Mouse (Mus musculus) ovary, postnatal 36 days (tissue): ENCODE data around the gene Idh3a.
A peak's percentile ranks its signal among the peaks of the same experiment; 100 is the strongest.
"Not testable (repeated sequence)": the region's sequence is repeated elsewhere in the genome, so short reads cannot be mapped to it uniquely, and the experiment has no call there.

Experiments
- DNase-seq: peaks from one replicate; pipeline ENCODE4 v3.0.0; 2022; ENCODE audit warnings: low spot score, mixed read lengths

Idh3a gene

DNA sequence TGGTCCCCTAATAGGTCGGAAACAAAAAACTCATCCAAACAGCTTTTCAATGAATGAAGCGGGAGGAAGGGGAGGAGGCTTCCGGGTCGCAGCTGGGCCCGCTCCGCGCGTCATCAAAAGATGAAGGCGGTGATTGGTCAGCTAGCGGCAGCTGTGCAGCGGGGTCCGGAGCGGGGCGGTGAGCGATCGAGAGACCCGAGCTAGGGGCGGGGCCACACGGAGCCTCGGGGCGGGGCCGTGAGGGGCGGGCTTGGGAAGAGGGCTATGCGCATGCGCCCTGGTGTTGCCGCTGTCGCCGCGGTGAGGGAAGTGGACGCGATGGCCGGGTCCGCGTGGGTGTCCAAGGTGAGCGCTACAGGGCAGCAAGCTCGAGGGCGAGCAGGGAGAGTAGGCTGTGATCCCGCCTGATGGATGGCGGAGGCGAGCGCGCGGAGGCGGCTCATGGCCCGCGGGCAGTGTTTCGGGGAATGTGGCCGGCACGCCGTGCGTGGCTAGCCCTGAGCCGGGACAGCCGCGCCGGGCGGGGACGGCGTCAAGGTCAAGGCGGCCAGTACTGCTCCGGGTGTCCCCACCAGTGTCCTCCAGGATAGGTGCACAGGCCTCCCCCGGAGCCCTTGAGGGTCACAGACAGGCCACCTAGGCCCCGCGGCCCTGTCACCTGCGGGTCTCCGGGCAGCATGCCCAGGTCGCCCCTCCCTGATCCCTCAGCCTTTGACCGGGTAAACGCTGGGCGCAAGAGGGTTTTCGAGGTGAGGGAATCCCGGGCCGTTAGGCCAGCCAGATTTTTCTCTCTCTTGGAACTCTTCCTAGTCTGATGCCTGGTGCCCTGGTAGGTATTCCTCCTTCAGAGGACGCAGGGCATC is at the start of gene Idh3a:
Gene Idh3a (plus strand): TSS at position 136 of the 863 bp plus-strand sequence.
- peak; percentile 99 for DNase-seq

GRCm38 (mm10) chr9:54537030-54537429 is 49.1 kb upstream of the Idh3a start:
- no peak for DNase-seq

- no peak for DNase-seq
Observed at GRCm38 (mm10) chr9:54537480-54537879, 48.7 kb upstream of the Idh3a start.

- no peak for DNase-seq
Observed at GRCm38 (mm10) chr9:54538244-54538643, 47.9 kb upstream of the Idh3a start.

GRCm38 (mm10) chr9:54538684-54539083 is 47.5 kb upstream of the Idh3a start, which contains the start of gene Sh2d7:
Gene Sh2d7 (plus strand): TSS chr9:54538984.
- no peak for DNase-seq

GRCm38 (mm10) chr9:54540801-54541200 is 45.3 kb upstream of the Idh3a start:
- DNase-seq: no peak

DNA sequence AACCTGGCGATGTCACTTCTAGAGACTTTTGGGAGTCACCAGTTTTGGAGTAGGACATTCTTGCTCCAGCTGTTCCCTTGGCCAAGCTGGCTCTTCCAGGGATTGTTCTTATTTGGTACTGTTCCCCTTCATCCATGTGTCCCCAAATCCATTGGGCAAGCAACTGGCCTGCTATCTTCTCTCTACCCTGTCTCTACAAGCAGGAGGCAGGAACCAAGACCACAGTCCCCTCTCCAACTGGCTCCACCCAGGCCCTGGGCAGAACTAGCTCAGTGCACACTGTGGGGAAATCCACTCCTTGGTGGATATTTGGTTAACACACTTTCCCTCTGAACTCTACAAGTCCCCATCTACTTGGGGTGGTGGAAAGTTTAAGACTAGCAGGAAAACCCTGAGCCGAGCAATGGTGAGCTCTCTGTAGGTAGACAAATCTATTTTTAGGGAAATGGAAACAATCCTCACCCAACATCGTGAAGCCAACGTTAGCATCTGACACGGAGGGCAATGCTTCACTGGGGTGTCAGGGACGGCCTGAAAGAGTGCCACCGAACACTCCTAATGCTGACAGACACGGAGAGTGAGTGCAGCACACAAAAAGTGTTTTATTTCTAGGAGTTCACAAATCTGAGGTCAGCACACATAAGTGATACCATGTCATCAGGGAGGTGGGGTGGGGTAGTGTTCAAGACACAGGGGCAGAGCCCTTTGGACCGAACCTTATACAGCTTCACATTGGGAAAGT is 41.8 kb upstream of the Idh3a start:
- DNase-seq: no peak

GRCm38 (mm10) chr9:54544954-54545315 is 41.2 kb upstream of the Idh3a start:
- no peak for DNase-seq

GRCm38 (mm10) chr9:54547536-54547935 is 38.6 kb upstream of the Idh3a start:
- peak; percentile 63 for DNase-seq

- no peak for DNase-seq
Observed at GRCm38 (mm10) chr9:54549433-54549832, 36.7 kb upstream of the Idh3a start.

- DNase-seq: no peak
Observed at GRCm38 (mm10) chr9:54552409-54552808, 33.7 kb upstream of the Idh3a start.

GRCm38 (mm10) chr9:54555044-54555443 is 31.1 kb upstream of the Idh3a start:
- DNase-seq: no peak

- no peak for DNase-seq
Observed at GRCm38 (mm10) chr9:54558731-54559130, 27.4 kb upstream of the Idh3a start.

DNA sequence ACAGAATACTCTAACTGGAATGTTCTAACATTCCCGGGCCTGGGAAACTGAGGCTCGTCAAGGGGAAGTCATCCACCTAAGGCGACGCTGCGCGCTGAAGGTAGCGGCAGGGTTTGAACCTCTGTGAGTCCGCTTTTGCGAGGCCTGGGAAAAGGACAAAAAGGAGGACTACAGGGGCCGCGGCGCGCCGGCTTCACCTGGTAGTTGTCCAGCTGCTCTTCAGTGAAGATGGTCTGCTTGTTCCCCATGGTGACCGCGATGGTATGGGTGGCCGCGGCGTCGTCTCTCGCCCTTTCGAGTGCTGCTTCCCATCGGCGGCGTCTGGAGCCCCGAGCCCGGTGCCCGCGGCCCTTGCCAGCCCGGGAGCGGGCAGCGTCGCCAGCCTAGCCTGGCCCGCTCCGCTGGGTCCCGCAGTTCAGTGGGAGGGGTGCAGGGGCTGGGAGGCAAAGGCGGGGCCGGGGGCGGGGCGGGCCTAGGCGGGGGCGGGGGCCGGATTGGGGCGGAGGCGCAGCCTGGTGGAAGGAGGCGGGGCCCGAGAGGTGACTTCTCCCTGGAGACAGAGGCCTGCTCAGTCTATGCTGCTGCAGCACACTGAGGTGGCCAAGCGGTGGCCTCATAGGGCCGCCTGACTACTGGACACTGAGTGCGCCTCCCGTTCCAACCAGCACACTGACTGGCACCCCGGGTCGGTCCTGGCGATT is 26.2 kb upstream of the Idh3a start, which contains the start of gene Cib2:
Gene Cib2 (minus strand): TSS at position 448 of the 701 bp plus-strand sequence.
- DNase-seq: peak; percentile 85

- no peak for DNase-seq
Observed at GRCm38 (mm10) chr9:54560831-54561601, 25.1 kb upstream of the Idh3a start.

DNA sequence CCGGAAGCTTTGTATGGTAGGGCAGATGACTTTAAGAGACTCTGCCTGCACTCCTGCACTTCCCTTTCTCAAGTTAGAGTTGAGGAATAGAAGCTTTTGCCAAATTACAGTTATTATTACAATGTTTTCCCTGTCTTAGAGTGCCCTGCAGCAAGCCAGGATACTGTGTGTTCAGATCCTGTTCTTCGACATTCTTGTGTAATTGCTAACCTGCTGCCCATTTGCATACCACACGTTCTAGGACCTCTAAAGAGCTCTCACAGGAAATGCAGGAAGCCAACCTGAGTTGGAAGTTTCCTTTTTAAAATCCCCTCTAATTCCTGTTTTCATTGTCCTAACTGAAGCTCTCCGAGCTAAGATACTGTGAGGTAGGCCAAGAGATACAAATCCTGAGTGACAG is 19.2 kb upstream of the Idh3a start:
- no peak for DNase-seq

- DNase-seq: no peak
Observed at GRCm38 (mm10) chr9:54568732-54569131, 17.4 kb upstream of the Idh3a start.

- no peak for DNase-seq
Observed at GRCm38 (mm10) chr9:54571130-54571839, 14.8 kb upstream of the Idh3a start.

- no peak for DNase-seq
Observed at GRCm38 (mm10) chr9:54583712-54584111, 2.4 kb upstream of the Idh3a start.

GRCm38 (mm10) chr9:54584127-54584526 is 2.0 kb upstream of the Idh3a start:
- not testable (repeated sequence) for DNase-seq

DNA sequence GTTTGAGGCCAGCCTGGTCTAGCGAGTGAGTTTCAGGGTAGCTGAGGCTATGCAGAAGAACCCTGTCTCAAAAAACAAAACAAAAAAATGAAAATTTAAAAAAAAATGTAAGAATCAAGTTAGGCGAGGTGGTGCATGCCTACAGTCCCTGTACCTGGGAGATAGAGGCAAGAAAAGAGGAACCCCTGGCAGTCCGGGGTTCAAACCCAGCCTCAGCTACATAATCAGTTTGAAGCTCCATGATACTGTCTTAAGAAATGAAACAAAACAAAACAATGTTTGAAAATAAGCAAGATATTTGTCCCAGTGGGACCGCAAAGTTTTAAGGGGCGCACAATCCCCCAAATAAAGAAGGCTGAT is 315 bp upstream of the Idh3a start:
- DNase-seq: no peak
